Mouse (Mus musculus) embryonic facial prominence, embryonic 13.5 days (tissue): ENCODE measurements around the gene Klrb1c. TPM values are rescaled to one million over a fixed set of nuclear protein-coding genes. Genes with fewer than 3 reads are reported as not detected.
A peak's percentile ranks its signal among the peaks of the same experiment; 100 is the strongest.

Experiments used
- ATAC-seq: fragments of 200-750 bp; cut with Nextera tagmentation; 2 replicates; pipeline ENCODE4 v1.8.0; 2017; ENCODE audit warnings: low read depth; ENCODE audit not compliant: insufficient number of reproducible peaks, insufficient read depth, low FRiP score, low TSS enrichment
- H3K27ac ChIP-seq: fragments of 300-500 bp; sonication (generic); 2 replicates; pipeline ENCODE4 v1.5.1; 2015; ENCODE audit warnings: moderate library complexity, mild to moderate bottlenecking, inconsistent platforms
- H3K27me3 ChIP-seq: fragments of 300-500 bp; sonication (generic); 2 replicates; pipeline ENCODE4 v1.6.1; 2015; ENCODE audit warnings: mild to moderate bottlenecking, inconsistent platforms
- H3K36me3 ChIP-seq: fragments of 300-500 bp; sonication (generic); 2 replicates; pipeline ENCODE4 v1.6.1; 2015; ENCODE audit warnings: mild to moderate bottlenecking, inconsistent platforms
- H3K4me1 ChIP-seq: fragments of 300-500 bp; sonication (generic); 2 replicates; pipeline ENCODE4 v1.6.1; 2015; ENCODE audit warnings: inconsistent platforms
- H3K4me2 ChIP-seq: fragments of 300-500 bp; sonication (generic); 2 replicates; pipeline ENCODE4 v1.6.1; 2015; ENCODE audit warnings: moderate library complexity, mild to moderate bottlenecking, inconsistent platforms
- H3K4me3 ChIP-seq: fragments of 300-500 bp; sonication (generic); 2 replicates; pipeline ENCODE4 v1.5.1; 2015; ENCODE audit warnings: mild to moderate bottlenecking, inconsistent platforms
- H3K9ac ChIP-seq: fragments of 300-500 bp; sonication (generic); 2 replicates; pipeline ENCODE4 v1.6.1; 2015; ENCODE audit warnings: mild to moderate bottlenecking, inconsistent platforms
- H3K9me3 ChIP-seq: fragments of 300-500 bp; sonication (generic); 2 replicates; pipeline ENCODE4 v1.6.1; 2016; ENCODE audit warnings: inconsistent platforms
- WGBS: fragments of 180-500 bp; shearing (Covaris S2); methylation state at CpG from one replicate; pipeline ENCODE4 v1.1.7; 2015; ENCODE audit warnings: mixed read lengths; 5-methylcytosine and 5-hydroxymethylcytosine counted together
- polyA plus RNA-seq: library from polyadenylated mRNA; unstranded; fragments of >200 nt; fragmentation: Nextera tagmentation; extraction: Ambion mirVana; gene quantifications from 2 replicates; pipeline ENCODE4 v1.2.1, GENCODE M21; 2015

Klrb1c gene
- polyA plus RNA-seq, result 0.10 TPM in 1 of 2 replicates, not detected in the other

GRCm38 (mm10) chr6:128789115-128789514, at the start of gene Klrb1c:
Gene Klrb1c (minus strand): TSS chr6:128789215.
- no peak within 1 kb of the TSS for H3K9ac ChIP-seq
- no peak for ATAC-seq
- no peaks in the 10 kb centered on the region for H3K36me3 ChIP-seq

GRCm38 (mm10) chr6:128837454-128838341, 48.7 kb upstream of the Klrb1c start:
- Histone ChIP-seq H3K4me2 (peak overlapping the region; percentile 66), H3K36me3 (no peaks in the 10 kb centered on the region), H3K9ac (peak overlapping the region; percentile 85), H3K4me1 (peaks cover 15% of the 10 kb centered on the region), H3K9me3 (no peaks in the 10 kb centered on the region), H3K27me3 (no peaks in the 10 kb centered on the region), H3K27ac (peak overlapping the region; percentile 96), H3K4me3 (peak overlapping the region; percentile 62)
- ATAC-seq, result 0 out of 2 replicates have a peak, but pooled peaks have one; percentile 20
- WGBS, result 2% methylated on average over 14 of the region's 14 CpGs

More at GRCm38 (mm10) chr6:128789115-128789514, at the start of gene Klrb1c:
- 80% methylated on average over 2 of the region's 2 CpGs for WGBS
- Histone ChIP-seq H3K4me3 (no peak within 1 kb of the TSS), H3K4me2 (no peak within 1 kb of the TSS), H3K9me3 (no peaks in the 10 kb centered on the region), H3K27ac (no peak within 1 kb of the TSS), H3K4me1 (no peaks in the 10 kb centered on the region), H3K27me3 (no peaks in the 10 kb centered on the region)

GRCm38 (mm10) chr6:128836955-128837334, 47.9 kb upstream of the Klrb1c start:
- Histone ChIP-seq H3K4me1 (peaks cover 14% of the 10 kb centered on the region), H3K9me3 (no peaks in the 10 kb centered on the region), H3K4me3 (peak overlapping the region; percentile 62), H3K36me3 (no peaks in the 10 kb centered on the region), H3K27me3 (no peaks in the 10 kb centered on the region), H3K27ac (peak overlapping the region; percentile 96), H3K4me2 (peak overlapping the region; percentile 66), H3K9ac (no peak overlapping the region)
- WGBS, result 82% methylated on average over 6 of the region's 6 CpGs
- no peak for ATAC-seq

GRCm38 (mm10) chr6:128836191-128836954, 47.4 kb upstream of the Klrb1c start:
- Histone ChIP-seq H3K27me3 (no peaks in the 10 kb centered on the region), H3K27ac (no peak overlapping the region), H3K4me2 (no peak overlapping the region), H3K4me3 (no peak overlapping the region), H3K9ac (no peak overlapping the region), H3K4me1 (peaks cover 10% of the 10 kb centered on the region; the same call in 1 of the 2 replicates), H3K9me3 (no peaks in the 10 kb centered on the region), H3K36me3 (no peaks in the 10 kb centered on the region)
- WGBS, result 86% methylated on average over 8 of the region's 8 CpGs
- no peak for ATAC-seq

GRCm38 (mm10) chr6:128835571-128835970, 46.6 kb upstream of the Klrb1c start:
- no peak overlapping the region for H3K4me2 ChIP-seq
- H3K4me3 ChIP-seq, result no peak overlapping the region
- no peak overlapping the region for H3K9ac ChIP-seq
- peaks cover 10% of the 10 kb centered on the region; the same call in 1 of the 2 replicates for H3K4me1 ChIP-seq
- no peaks in the 10 kb centered on the region for H3K27me3 ChIP-seq
- H3K36me3 ChIP-seq, result no peaks in the 10 kb centered on the region
- no peaks in the 10 kb centered on the region for H3K9me3 ChIP-seq
- ATAC-seq, result no peak
- WGBS, result 83% methylated on average over 4 of the region's 4 CpGs
- no peak overlapping the region for H3K27ac ChIP-seq

- Histone ChIP-seq H3K4me1 (peaks cover 6% of the 10 kb centered on the region; the same call in 1 of the 2 replicates), H3K27me3 (no peaks in the 10 kb centered on the region), H3K9ac (no peak overlapping the region), H3K27ac (no peak overlapping the region), H3K4me2 (no peak overlapping the region), H3K9me3 (no peaks in the 10 kb centered on the region), H3K36me3 (no peaks in the 10 kb centered on the region), H3K4me3 (no peak overlapping the region)
- 82% methylated on average over 10 of the region's 10 CpGs for WGBS
- no peak for ATAC-seq
These were observed 44.0 kb upstream of the Klrb1c start for GRCm38 (mm10) chr6:128833046-128833445.

GRCm38 (mm10) chr6:128829837-128830236, 40.8 kb upstream of the Klrb1c start:
- H3K36me3 ChIP-seq, result no peaks in the 10 kb centered on the region
- no peak for ATAC-seq
- H3K9ac ChIP-seq, result no peak overlapping the region
- 61% methylated on average over 4 of the region's 4 CpGs for WGBS
- H3K27ac ChIP-seq, result no peak overlapping the region
- no peak overlapping the region for H3K4me2 ChIP-seq
- H3K4me1 ChIP-seq, result no peaks in the 10 kb centered on the region
- no peaks in the 10 kb centered on the region for H3K9me3 ChIP-seq
- no peak overlapping the region for H3K4me3 ChIP-seq
- no peaks in the 10 kb centered on the region for H3K27me3 ChIP-seq

- no peak for ATAC-seq
- no peak overlapping the region for H3K4me2 ChIP-seq
- no peaks in the 10 kb centered on the region for H3K36me3 ChIP-seq
- H3K27me3 ChIP-seq, result no peaks in the 10 kb centered on the region
- H3K4me1 ChIP-seq, result no peaks in the 10 kb centered on the region
- H3K9ac ChIP-seq, result no peak overlapping the region
- no peak overlapping the region for H3K4me3 ChIP-seq
- no peaks in the 10 kb centered on the region for H3K9me3 ChIP-seq
- H3K27ac ChIP-seq, result no peak overlapping the region
- 82% methylated on average over 3 of the region's 3 CpGs for WGBS
These were observed 37.8 kb upstream of the Klrb1c start for GRCm38 (mm10) chr6:128826781-128827180.

GRCm38 (mm10) chr6:128826132-128826531, 37.1 kb upstream of the Klrb1c start, which contains the start of the genes Gm44511 and Klrb1b:
Gene Gm44511 (minus strand): TSS chr6:128826315.
Gene Klrb1b (minus strand): TSS chr6:128826331.
- no peaks in the 10 kb centered on the region for H3K9me3 ChIP-seq
- WGBS, result 87% methylated on average over 6 of the region's 6 CpGs
- H3K9ac ChIP-seq, result no peak within 1 kb of the TSS
- H3K36me3 ChIP-seq, result no peaks in the 10 kb centered on the region
- H3K27ac ChIP-seq, result no peak within 1 kb of the TSS
- no peak within 1 kb of the TSS for H3K4me3 ChIP-seq
- no peaks in the 10 kb centered on the region for H3K27me3 ChIP-seq
- no peak within 1 kb of the TSS for H3K4me2 ChIP-seq
- ATAC-seq, result no peak
- no peaks in the 10 kb centered on the region for H3K4me1 ChIP-seq

GRCm38 (mm10) chr6:128818083-128818802, 29.2 kb upstream of the Klrb1c start:
- Histone ChIP-seq H3K27ac (no peak overlapping the region), H3K27me3 (no peaks in the 10 kb centered on the region), H3K9ac (no peak overlapping the region), H3K36me3 (no peaks in the 10 kb centered on the region), H3K4me3 (no peak overlapping the region), H3K4me1 (no peaks in the 10 kb centered on the region), H3K9me3 (no peaks in the 10 kb centered on the region), H3K4me2 (no peak overlapping the region)
- no peak for ATAC-seq
- WGBS, result 79% methylated on average over 4 of the region's 4 CpGs

GRCm38 (mm10) chr6:128808532-128808931, 19.5 kb upstream of the Klrb1c start:
- Histone ChIP-seq H3K27ac (no peak overlapping the region), H3K9ac (no peak overlapping the region), H3K9me3 (no peaks in the 10 kb centered on the region; the same call in 1 of the 2 replicates), H3K4me2 (no peak overlapping the region), H3K4me1 (no peaks in the 10 kb centered on the region), H3K4me3 (no peak overlapping the region), H3K36me3 (no peaks in the 10 kb centered on the region), H3K27me3 (no peaks in the 10 kb centered on the region)
- ATAC-seq, result no peak
- WGBS, result 85% methylated on average over 5 of the region's 5 CpGs
